Mouse (Mus musculus) brown adipose tissue, adult 24 weeks (tissue): Measurements from ENCODE around the gene Gm43518. TPM values are rescaled to one million over a fixed set of nuclear protein-coding genes. Genes with fewer than 3 reads are reported as not detected.
A peak's percentile ranks its signal among the peaks of the same experiment; 100 is the strongest.

Experiments used
- H3K27ac ChIP-seq: fragments of 200-500 bp; replicated peaks from 2 replicates; pipeline ENCODE4 v1.5.1; 2012; ENCODE audit warnings: low read depth, mild to moderate bottlenecking, low read length
- H3K4me1 ChIP-seq: fragments of 200-500 bp; 2 replicates; pipeline ENCODE4 v1.6.1; 2012; ENCODE audit warnings: low read length, mixed read lengths; ENCODE audit not compliant: control insufficient read depth, insufficient read depth, insufficient read length
- H3K4me3 ChIP-seq: fragments of 200-500 bp; 2 replicates; pipeline ENCODE4 v1.5.1; 2012; ENCODE audit warnings: low read depth, mild to moderate bottlenecking, low read length, moderate library complexity; ENCODE audit not compliant: insufficient read depth
- polyA plus RNA-seq: library from polyadenylated mRNA; stranded (reverse); fragments of >200 nt; gene quantifications from 2 replicates; pipeline ENCODE4 v1.2.4, GENCODE M21; 2012; ENCODE audit not compliant: missing spikeins, insufficient read depth, insufficient read length

Gm43518 gene
- polyA plus RNA-seq, 1 experiment, result not detected

- no peak overlapping the region for H3K4me3 ChIP-seq
Observed at GRCm38 (mm10) chr5:123979221-123979979, 52.2 kb downstream of the Gm43518 start.

DNA sequence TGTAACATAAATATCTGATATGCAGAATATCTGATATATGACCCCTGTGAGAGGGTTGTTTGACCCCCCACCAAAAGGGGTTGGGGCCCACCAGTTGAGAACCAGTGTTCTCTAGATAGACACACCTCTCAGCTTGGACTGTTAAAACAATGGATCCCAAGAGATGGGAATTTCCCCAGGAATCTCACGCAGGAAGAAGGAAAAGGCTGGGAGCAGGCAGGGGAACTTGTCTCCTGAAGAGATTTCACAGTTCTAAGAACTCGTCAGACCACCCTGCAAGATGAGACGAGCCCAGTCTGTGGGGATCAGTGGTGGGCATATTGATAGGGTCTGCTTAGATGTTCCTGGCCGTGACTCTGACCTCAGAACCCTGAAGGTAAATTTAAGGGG, 52.8 kb downstream of the Gm43518 start:
- peak overlapping the region; percentile 93 for H3K27ac ChIP-seq
- peak overlapping the region; percentile 19; the same call in 1 of the 2 replicates for H3K4me3 ChIP-seq
- peaks cover 43% of the 10 kb centered on the region for H3K4me1 ChIP-seq

More at GRCm38 (mm10) chr5:123979221-123979979, 52.2 kb downstream of the Gm43518 start:
- Histone ChIP-seq H3K4me1 (peaks cover 40% of the 10 kb centered on the region), H3K27ac (peak overlapping the region; percentile 93)

- H3K4me1 ChIP-seq, result peaks cover 37% of the 10 kb centered on the region
- H3K27ac ChIP-seq, result peak overlapping the region; percentile 93
- peak overlapping the region; percentile 19; the same call in 1 of the 2 replicates for H3K4me3 ChIP-seq
Observed at GRCm38 (mm10) chr5:123980521-123981249, 53.5 kb downstream of the Gm43518 start.

DNA sequence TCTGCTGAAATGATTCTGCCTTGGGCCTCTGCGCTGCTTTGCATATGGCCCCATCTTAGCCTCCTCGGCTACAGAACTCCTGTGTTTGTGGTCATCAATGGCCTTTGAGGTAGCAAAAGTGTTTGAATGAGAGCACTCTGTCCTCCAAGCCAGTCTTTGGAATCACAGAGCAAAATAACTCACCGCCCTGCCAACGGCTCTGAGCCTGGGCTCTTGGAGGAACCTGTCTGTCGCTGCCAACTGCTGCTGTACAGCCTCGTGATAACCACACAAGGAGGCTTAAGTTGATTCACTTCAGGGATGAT, 54.0 kb downstream of the Gm43518 start:
- H3K4me1 ChIP-seq, result peaks cover 34% of the 10 kb centered on the region

DNA sequence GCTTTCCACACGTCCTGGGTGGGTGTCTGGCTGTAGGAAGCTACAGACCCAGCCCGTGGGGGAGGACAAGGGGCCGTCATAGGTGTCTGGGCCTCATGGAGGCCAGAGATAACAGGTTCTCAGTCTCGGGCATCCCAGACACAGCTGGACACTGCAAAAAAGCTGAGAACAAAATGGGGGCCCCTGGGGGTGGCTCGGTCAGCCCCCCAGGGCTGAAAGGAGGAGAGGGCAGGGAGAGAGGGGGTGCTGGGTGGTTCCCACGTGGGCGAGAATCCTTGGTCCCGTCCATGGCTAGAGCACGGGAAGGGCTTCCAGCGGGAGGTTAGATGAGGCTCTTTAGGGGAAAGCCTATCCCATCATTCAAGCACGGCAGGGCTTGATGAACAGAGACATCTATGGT, 55.6 kb downstream of the Gm43518 start:
- H3K27ac ChIP-seq, result no peak overlapping the region
- peaks cover 30% of the 10 kb centered on the region for H3K4me1 ChIP-seq
- no peak overlapping the region for H3K4me3 ChIP-seq

More for the DNA sequence above, 54.0 kb downstream of the Gm43518 start:
- Histone ChIP-seq H3K27ac (peak overlapping the region; percentile 93; the same call in 1 of the 2 replicates), H3K4me3 (no peak overlapping the region)

DNA sequence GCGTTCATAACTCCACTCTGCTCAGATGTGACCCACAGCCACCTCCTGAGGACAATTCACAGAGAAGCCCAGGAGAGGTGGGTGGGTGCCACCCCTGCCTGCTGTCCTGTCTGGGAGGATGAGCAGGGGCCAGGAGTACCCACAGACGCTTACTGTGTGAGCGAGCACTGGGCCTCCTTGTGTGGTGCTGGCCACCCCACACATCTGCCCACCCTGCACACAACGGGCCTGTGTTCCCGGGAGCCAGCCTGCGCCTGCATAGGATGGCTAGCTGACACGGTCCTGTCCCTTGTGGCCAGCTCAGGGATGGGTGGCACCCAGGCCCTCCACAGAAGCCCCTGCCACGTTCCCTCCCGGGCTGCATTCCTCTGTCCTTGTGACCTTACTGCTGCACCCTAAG, 58.2 kb downstream of the Gm43518 start:
- Histone ChIP-seq H3K4me3 (no peak overlapping the region), H3K27ac (no peak overlapping the region), H3K4me1 (peaks cover 11% of the 10 kb centered on the region)

DNA sequence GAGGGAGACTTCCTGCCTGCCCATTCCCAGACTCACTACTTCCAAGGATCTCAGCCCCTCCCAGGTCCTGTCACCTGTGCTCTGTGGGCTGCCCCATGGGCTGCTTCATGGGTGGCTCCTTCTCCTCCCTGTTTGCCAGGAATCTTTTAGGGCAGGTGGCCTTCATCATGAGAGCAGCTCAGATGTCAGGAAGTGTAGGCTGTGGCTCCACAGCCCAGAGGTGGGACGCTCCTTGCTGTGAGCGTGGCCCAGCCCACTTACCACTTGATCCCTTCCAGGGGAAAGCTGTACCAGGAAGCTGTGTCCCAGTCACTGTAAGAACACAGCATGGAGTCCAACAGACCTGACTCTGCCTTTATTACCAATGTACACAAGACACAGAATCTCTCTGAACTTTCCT, 59.7 kb downstream of the Gm43518 start:
- H3K27ac ChIP-seq, result no peak overlapping the region
- H3K4me3 ChIP-seq, result no peak overlapping the region
- peaks cover 14% of the 10 kb centered on the region for H3K4me1 ChIP-seq

GRCm38 (mm10) chr5:123987511-123987910, 60.3 kb downstream of the Gm43518 start:
- no peak overlapping the region for H3K27ac ChIP-seq
- peaks cover 15% of the 10 kb centered on the region for H3K4me1 ChIP-seq
- H3K4me3 ChIP-seq, result no peak overlapping the region

Other genes with a start within 250 kb of the Gm43518 start
- 38.1 and 45.0 TPM in 2 replicates for gene Clip1, start 242.8 kb upstream of the Gm43518 start, polyA plus RNA-seq
- gene Zcchc8, start 206.3 kb upstream of the Gm43518 start, polyA plus RNA-seq, result 17.6 and 22.1 TPM in 2 replicates
- gene Rsrc2, start 178.0 kb upstream of the Gm43518 start, polyA plus RNA-seq, result 75.0 and 76.1 TPM in 2 replicates
- gene Kntc1, start 177.7 kb upstream of the Gm43518 start, polyA plus RNA-seq, result not detected in 2 replicates
- 3.9 and 8.7 TPM in 2 replicates for gene Hcar2, start 61.9 kb upstream of the Gm43518 start, polyA plus RNA-seq
- gene Hcar1, start 47.4 kb upstream of the Gm43518 start, polyA plus RNA-seq, result 10.5 and 17.4 TPM in 2 replicates
- gene Denr, start 20.2 kb upstream of the Gm43518 start, polyA plus RNA-seq, result 77.1 and 88.1 TPM in 2 replicates
- 6.1 and 11.5 TPM in 2 replicates for gene Ccdc62, start 3.3 kb downstream of the Gm43518 start, polyA plus RNA-seq
- gene Hip1r, start 46.2 kb downstream of the Gm43518 start, polyA plus RNA-seq, result 3.8 and 5.2 TPM in 2 replicates
- gene Vps37b, start 104.9 kb downstream of the Gm43518 start, polyA plus RNA-seq, result 2.7 and 3.7 TPM in 2 replicates
- gene Abcb9, start 168.4 kb downstream of the Gm43518 start, polyA plus RNA-seq, result 6.4 and 8.8 TPM in 2 replicates
- gene Ogfod2, start 184.9 kb downstream of the Gm43518 start, polyA plus RNA-seq, result 20.5 and 23.1 TPM in 2 replicates
- 55.2 and 72.4 TPM in 2 replicates for gene Arl6ip4, start 188.7 kb downstream of the Gm43518 start, polyA plus RNA-seq